Mouse (Mus musculus) neutrophil, adult 5-6 weeks (primary cell): ENCODE measurements around the gene Ptn. TPM values are rescaled to one million over a fixed set of nuclear protein-coding genes. Genes with fewer than 3 reads are reported as not detected.

Experiments used
- ATAC-seq: fragments of 151-379, 151-347 bp; 2 replicates; pipeline ENCODE4 v1.8.0; 2017; ENCODE audit warnings: mild to moderate bottlenecking, moderate TSS enrichment; ENCODE audit not compliant: insufficient number of reproducible peaks, poor library complexity, low FRiP score, severe bottlenecking; ENCODE audit errors: extremely low read depth
- total RNA-seq: library from RNA; stranded (forward); fragments of 200-1000 nt; gene quantifications from 2 replicates; pipeline ENCODE4 v1.2.3, GENCODE M21; 2017

Gene Ptn
- total RNA-seq, 1 experiment from 2014 or later = not detected

DNA sequence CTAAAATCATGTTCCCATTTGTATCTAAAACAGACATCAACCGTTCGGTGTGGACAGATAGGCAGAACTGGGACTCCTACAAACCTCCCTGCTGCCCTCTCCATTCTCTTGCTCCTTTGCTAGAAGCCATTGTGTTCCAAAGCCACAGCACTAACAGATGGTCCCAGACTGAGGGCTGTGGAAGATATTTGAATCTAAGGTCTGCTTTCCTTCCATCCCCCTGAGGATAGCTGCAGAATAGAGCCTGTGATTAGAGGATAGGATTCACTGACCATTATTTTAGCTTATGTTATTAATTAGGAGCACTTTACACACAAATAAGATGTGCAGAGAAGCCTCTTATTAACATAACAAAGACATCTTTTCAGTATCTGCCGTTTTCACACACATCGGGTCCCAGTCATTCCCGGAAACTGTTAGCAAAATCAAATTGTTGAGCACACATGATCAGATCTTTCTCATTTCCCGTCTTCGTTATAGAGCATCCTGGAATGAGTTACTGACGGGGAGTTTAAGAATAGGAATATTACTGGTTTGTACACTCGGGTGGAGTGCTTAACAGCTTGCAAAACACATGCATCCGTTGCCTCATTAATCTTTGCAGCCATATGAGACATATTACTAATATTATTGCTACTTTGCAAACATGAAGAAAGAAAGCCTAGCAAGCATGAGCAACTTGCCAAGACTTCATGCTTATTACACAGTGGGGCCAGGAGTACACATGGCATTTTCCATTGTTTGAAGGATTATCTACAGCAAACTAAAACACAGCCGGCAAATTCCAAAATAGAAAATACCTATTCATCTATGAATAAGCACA, 137.4 kb downstream of the Ptn start:
- no peak for ATAC-seq

DNA sequence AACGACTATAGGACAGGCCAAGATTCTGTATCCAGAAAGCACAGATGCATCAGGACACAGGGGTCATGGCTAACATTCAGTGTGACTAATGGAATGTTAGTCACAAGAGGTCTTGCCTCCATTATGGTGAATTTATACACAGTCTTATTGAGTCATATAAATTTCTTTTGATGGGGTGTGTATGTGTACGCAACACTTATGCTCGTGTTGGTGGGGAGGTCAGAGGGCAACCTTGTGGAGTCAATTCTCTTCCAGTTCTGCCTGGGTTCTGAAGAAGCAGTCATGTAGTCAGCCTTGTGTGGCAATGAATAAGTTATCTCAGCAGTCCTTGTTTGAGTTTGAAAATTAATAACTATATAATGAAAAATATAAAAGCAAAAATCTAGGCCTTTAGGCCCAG, 138.7 kb downstream of the Ptn start:
- ATAC-seq = no peak
